Mouse (Mus musculus): ENCODE data around the gene Atf6. TPM values are rescaled to one million over a fixed set of nuclear protein-coding genes. Genes with fewer than 3 reads are reported as not detected.

Gene Atf6
- total RNA-seq, 2 experiments from 2014 or later: 35.1 to 35.9 TPM

GRCm38 (mm10) chr1:170674184-170674775, 193.3 kb downstream of the Atf6 start:
- no peak for ATAC-seq (ENCODE audit: poor library complexity, severe bottlenecking)

GRCm38 (mm10) chr1:170665200-170665599, 202.4 kb downstream of the Atf6 start:
- no peak for ATAC-seq (ENCODE audit: poor library complexity, severe bottlenecking)

GRCm38 (mm10) chr1:170664620-170665185, 202.9 kb downstream of the Atf6 start:
- no peak for ATAC-seq (ENCODE audit: poor library complexity, severe bottlenecking)

GRCm38 (mm10) chr1:170659260-170659659, 208.3 kb downstream of the Atf6 start:
- no peak for ATAC-seq (ENCODE audit: poor library complexity, severe bottlenecking)

DNA sequence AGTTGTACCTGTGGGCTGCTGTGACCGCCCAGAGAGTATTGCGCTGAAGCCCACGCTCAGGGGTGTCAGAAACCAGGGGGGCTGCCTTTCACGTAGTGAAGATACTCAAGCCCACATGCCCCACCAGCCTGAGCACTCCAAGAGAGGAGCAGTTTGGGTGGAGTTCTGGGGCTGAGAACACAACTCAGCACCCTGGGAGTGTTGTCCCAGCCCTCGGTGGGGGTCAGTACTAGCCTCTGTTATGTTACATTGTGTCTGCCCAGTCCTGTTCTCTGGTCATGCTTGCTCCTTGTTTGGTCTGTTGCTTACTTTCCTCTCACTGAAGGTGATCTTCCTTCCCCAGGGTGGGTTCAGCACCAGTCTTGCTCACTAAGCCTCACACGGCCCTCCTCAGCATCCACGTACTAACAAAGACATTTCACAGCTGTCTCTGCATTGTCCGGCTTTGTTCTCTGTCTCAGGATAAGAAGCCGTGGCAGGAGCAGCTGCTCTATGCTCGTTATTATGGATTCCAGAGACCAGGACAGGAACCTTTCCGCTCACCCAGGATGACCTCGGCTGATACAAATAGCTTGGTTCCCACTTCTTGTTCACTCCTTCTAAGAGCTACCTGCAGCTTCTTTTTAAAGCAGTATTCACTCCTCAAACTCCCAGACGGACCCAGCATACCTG, 209.8 kb downstream of the Atf6 start:
- no peak for ATAC-seq (ENCODE audit: poor library complexity, severe bottlenecking)

- ATAC-seq (ENCODE audit: poor library complexity, severe bottlenecking): no peak
Measured at GRCm38 (mm10) chr1:170657228-170657521, 210.4 kb downstream of the Atf6 start.

DNA sequence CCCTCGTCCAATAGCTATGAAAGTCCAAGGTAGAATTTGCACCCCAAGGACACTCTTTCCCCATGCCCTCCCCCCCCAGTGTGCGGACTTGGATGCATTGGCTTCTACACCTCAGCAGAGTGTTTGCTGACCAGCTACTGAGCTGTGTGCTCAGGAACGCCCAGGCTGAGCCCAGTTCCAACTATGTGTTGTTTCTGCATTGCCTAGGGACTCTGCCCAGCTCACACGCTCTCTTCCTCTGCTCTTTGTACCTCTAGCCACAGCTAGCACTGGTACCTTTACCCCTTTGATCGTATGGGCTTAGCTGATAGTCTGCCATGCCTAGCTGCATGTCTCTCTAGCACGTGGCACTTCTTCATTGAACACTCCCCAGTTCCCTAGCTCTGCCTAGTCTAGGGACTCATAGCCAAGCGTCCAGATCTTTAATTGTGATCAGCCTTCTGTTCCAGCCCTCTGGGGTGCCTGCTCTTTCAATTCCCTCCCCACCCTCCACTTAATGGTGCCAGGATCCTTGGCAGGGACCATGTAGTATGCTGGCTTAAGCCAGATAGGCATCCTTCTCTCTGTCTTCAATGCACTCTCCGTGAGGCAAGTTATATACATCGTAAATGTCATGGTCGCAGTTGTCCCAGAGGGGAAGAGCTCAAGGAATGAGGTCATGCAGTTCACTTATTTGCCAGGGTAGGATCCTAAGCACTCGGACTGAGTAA, 210.9 kb downstream of the Atf6 start:
- no peak for ATAC-seq (ENCODE audit: poor library complexity, severe bottlenecking)

DNA sequence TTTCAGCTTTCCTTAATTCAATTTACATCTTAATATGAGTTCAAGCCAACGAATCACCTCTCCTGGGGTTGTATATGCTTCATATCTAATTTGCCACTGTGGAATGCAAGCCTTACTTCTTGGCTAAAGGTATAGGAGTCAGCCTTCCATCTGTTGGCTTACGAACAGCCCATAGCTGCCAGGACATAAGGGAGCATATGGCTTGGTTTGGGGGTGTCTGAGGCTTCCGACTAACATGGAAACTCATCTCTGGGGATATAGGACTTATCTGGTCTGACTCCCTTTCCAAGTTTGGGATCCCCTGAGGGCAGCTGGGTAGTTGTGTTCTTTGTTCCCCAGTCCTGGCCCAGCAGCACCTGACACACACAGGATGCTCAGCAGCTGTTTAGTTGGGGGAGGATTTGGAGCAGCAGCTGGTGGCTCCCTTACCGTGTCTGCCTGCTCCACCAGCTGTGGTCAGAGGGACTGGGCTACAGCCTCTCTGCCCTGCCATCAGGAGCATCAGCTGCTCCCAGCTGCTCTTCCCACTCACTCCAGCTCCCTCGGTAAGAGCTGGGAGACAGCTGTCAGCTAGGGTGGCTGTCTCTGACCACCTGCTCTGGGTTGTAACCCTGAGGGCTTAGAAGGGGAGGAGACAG, 212.2 kb downstream of the Atf6 start:
- ATAC-seq (ENCODE audit: poor library complexity, severe bottlenecking): no peak

Other genes starting within 250 kb of the Atf6 start
- gene Olfml2b, start 223.2 kb downstream of the Atf6 start, total RNA-seq (2015): 9.0 and 9.2 TPM in 2 replicates
- 10.8 and 16.5 TPM in 2 replicates for gene Olfml2b, start 223.2 kb downstream of the Atf6 start, total RNA-seq (2017)
- 1.2 TPM in 1 of 2 replicates, not detected in the other for gene Gm26620, start 17.3 kb upstream of the Atf6 start, total RNA-seq (2015)
- gene Gm26620, start 17.3 kb upstream of the Atf6 start, total RNA-seq (2017): not detected in 2 replicates
- 7.5 and 10.3 TPM in 2 replicates for gene Dusp12, start 17.8 kb upstream of the Atf6 start, total RNA-seq (2015)
- gene Dusp12, start 17.8 kb upstream of the Atf6 start, total RNA-seq (2017): 5.2 and 5.4 TPM in 2 replicates
- gene Fcrlb, start 45.2 kb upstream of the Atf6 start, total RNA-seq (2015): not detected in 2 replicates
- not detected in 2 replicates for gene Fcrlb, start 45.2 kb upstream of the Atf6 start, total RNA-seq (2017)
- 1.3 and 3.2 TPM in 2 replicates for gene Fcrla, start 59.8 kb upstream of the Atf6 start, total RNA-seq (2015)
- gene Fcrla, start 59.8 kb upstream of the Atf6 start, total RNA-seq (2017): 0.40 and 2.7 TPM in 2 replicates
- gene Fcgr2b, start 108.8 kb upstream of the Atf6 start, total RNA-seq (2015): 226 and 271 TPM in 2 replicates
- 174 and 196 TPM in 2 replicates for gene Fcgr2b, start 108.8 kb upstream of the Atf6 start, total RNA-seq (2017)
- gene Fcgr4, start 151.1 kb upstream of the Atf6 start, total RNA-seq (2015): 34.6 and 34.8 TPM in 2 replicates
- gene Fcgr4, start 151.1 kb upstream of the Atf6 start, total RNA-seq (2017): 30.0 and 47.4 TPM in 2 replicates
- 499 and 513 TPM in 2 replicates for gene Fcgr3, start 197.2 kb upstream of the Atf6 start, total RNA-seq (2015)
- gene Fcgr3, start 197.2 kb upstream of the Atf6 start, total RNA-seq (2017): 540 and 572 TPM in 2 replicates
- 0.91 and 1.0 TPM in 2 replicates for gene Cfap126, start 246.1 kb upstream of the Atf6 start, total RNA-seq (2015)
- gene Cfap126, start 246.1 kb upstream of the Atf6 start, total RNA-seq (2017): 0.59 TPM in 1 of 2 replicates, not detected in the other